Mouse (Mus musculus) cerebellum, adult 2 months (tissue): ENCODE data around the gene Amh. TPM values are rescaled to one million over a fixed set of nuclear protein-coding genes. Genes with fewer than 3 reads are reported as not detected.
"Not testable (repeated sequence)": the region's sequence is repeated elsewhere in the genome, so short reads cannot be mapped to it uniquely, and the experiment has no call there.

ENCODE experiments used
- DNase-seq, 2 experiments: peaks; one replicate each; pipeline ENCODE4 v3.0.0; 2021
- H3K27ac ChIP-seq: fragments of 200-500 bp; 2 replicates; pipeline ENCODE4 v1.5.1; 2012; ENCODE audit warnings: low read length, control low read depth, inconsistent platforms; ENCODE audit not compliant: insufficient read depth
- H3K27me3 ChIP-seq: fragments of 200-500 bp; 2 replicates; pipeline ENCODE4 v1.6.1; 2012; ENCODE audit warnings: inconsistent platforms, mild to moderate bottlenecking, low read length, moderate library complexity; ENCODE audit not compliant: control insufficient read depth, insufficient read depth
- H3K4me1 ChIP-seq: fragments of 200-500 bp; 2 replicates; pipeline ENCODE4 v1.6.1; 2011; ENCODE audit warnings: low read length; ENCODE audit not compliant: control insufficient read depth, insufficient read depth
- H3K4me3 ChIP-seq: fragments of 200-500 bp; replicated peaks from 2 replicates; pipeline ENCODE3; 2011; ENCODE audit warnings: mild to moderate bottlenecking, low read depth, low read length, control low read depth; ENCODE audit not compliant: insufficient read depth
- CTCF ChIP-seq: fragments of 200-500 bp; IDR thresholded peaks from 2 replicates; pipeline ENCODE4 v1.5.1; 2011; ENCODE audit warnings: low read depth, mild to moderate bottlenecking, control low read depth, low read length, moderate library complexity, borderline replicate concordance; ENCODE audit not compliant: insufficient read depth
- POLR2A ChIP-seq: fragments of 200-500 bp; IDR thresholded peaks from 2 replicates; pipeline ENCODE4 v1.6.1; 2011; ENCODE audit warnings: low read length, control low read depth, borderline replicate concordance; ENCODE audit not compliant: insufficient read depth
- WGBS: fragments of 180-500 bp; shearing (Covaris S2); methylation state at CpG from one replicate; pipeline ENCODE4 v1.1.7; 2018; 5-methylcytosine and 5-hydroxymethylcytosine counted together
- polyA plus RNA-seq: library from polyadenylated mRNA; depleted of rRNA; stranded (reverse); fragments of >200 nt; gene quantifications from 2 replicates; pipeline ENCODE4 v1.2.3, GENCODE M21; 2012

The Amh gene
- polyA plus RNA-seq, 1 experiment, result 3.0 TPM

- 13% methylated on average over 18 of the region's 20 CpGs for WGBS
- Histone ChIP-seq H3K4me3 (no peak overlapping the region), H3K4me1 (peaks cover 16% of the 10 kb centered on the region), H3K27me3 (no peaks in the 10 kb centered on the region), H3K27ac (no peak overlapping the region)
- DNase-seq, result no peak
- TF ChIP-seq POLR2A, result no peak
Measured at GRCm38 (mm10) chr10:80810084-80810483, 5.0 kb downstream of the Amh start.

- no peak for TF ChIP-seq CTCF
- no peak for TF ChIP-seq POLR2A
- no peaks in the 10 kb centered on the region for H3K27me3 ChIP-seq
- no peak for DNase-seq
- H3K4me1 ChIP-seq, result peaks cover 7% of the 10 kb centered on the region; the same call in 1 of the 2 replicates
- no peak overlapping the region for H3K27ac ChIP-seq
- WGBS, result 67% methylated on average over 5 of the region's 5 CpGs
- H3K4me3 ChIP-seq, result no peak overlapping the region
Measured at GRCm38 (mm10) chr10:80812391-80813041, 7.5 kb downstream of the Amh start.

GRCm38 (mm10) chr10:80813366-80813765, 8.3 kb downstream of the Amh start, which contains the start of gene Jsrp1:
Jsrp1 (minus strand) TSS chr10:80813498.
- no peak within 1 kb of the TSS for H3K4me3 ChIP-seq
- no peak within 1 kb of the TSS for H3K27ac ChIP-seq
- DNase-seq, result no peak
- TF ChIP-seq CTCF, result no peak
- TF ChIP-seq POLR2A, result no peak
- peaks cover 2% of the 10 kb centered on the region; the same call in 1 of the 2 replicates for H3K4me1 ChIP-seq
- WGBS, result 45% methylated on average over 4 of the region's 4 CpGs
- no peaks in the 10 kb centered on the region for H3K27me3 ChIP-seq

GRCm38 (mm10) chr10:80814800-80815199, 9.8 kb downstream of the Amh start:
- H3K27me3 ChIP-seq, result no peaks in the 10 kb centered on the region
- WGBS, result 34% methylated on average over 7 of the region's 7 CpGs
- no peak for DNase-seq
- no peak overlapping the region for H3K27ac ChIP-seq
- no peak overlapping the region for H3K4me3 ChIP-seq
- TF ChIP-seq CTCF (no peak), POLR2A (no peak)
- H3K4me1 ChIP-seq, result no peaks in the 10 kb centered on the region

GRCm38 (mm10) chr10:80816303-80816702, 11.3 kb downstream of the Amh start:
- not testable (repeated sequence) for H3K4me3 ChIP-seq, DNase-seq, H3K4me1 ChIP-seq, H3K27me3 ChIP-seq, H3K27ac ChIP-seq
- WGBS, result 91% methylated on average over 3 of the region's 3 CpGs

GRCm38 (mm10) chr10:80817164-80817563, 12.1 kb downstream of the Amh start:
- Histone ChIP-seq H3K4me3 (no peak overlapping the region), H3K27me3 (no peaks in the 10 kb centered on the region), H3K27ac (no peak overlapping the region), H3K4me1 (no peaks in the 10 kb centered on the region)
- TF ChIP-seq POLR2A (no peak), CTCF (no peak)
- WGBS, result 84% methylated on average over 2 of the region's 2 CpGs
- DNase-seq, result no peak

- WGBS, result 84% methylated on average over 7 of the region's 7 CpGs
- H3K4me3 ChIP-seq, DNase-seq, H3K4me1 ChIP-seq, H3K27ac ChIP-seq, H3K27me3 ChIP-seq: not testable (repeated sequence)
Measured at GRCm38 (mm10) chr10:80817955-80818354, 12.9 kb downstream of the Amh start.

GRCm38 (mm10) chr10:80818599-80819281, 13.7 kb downstream of the Amh start:
- no peak overlapping the region for H3K4me3 ChIP-seq
- H3K27me3 ChIP-seq, result no peaks in the 10 kb centered on the region
- no peak overlapping the region for H3K27ac ChIP-seq
- H3K4me1 ChIP-seq, result no peaks in the 10 kb centered on the region
- WGBS, result 63% methylated on average over 6 of the region's 6 CpGs
- no peak for TF ChIP-seq POLR2A
- no peak for TF ChIP-seq CTCF
- DNase-seq, result no peak

- Histone ChIP-seq H3K27ac (no peak overlapping the region), H3K27me3 (no peaks in the 10 kb centered on the region), H3K4me3 (no peak overlapping the region), H3K4me1 (no peaks in the 10 kb centered on the region)
- no peak for TF ChIP-seq POLR2A
- TF ChIP-seq CTCF, result no peak
- WGBS, result 66% methylated on average over 3 of the region's 3 CpGs
- DNase-seq, result no peak
Measured at GRCm38 (mm10) chr10:80819406-80819805, 14.4 kb downstream of the Amh start.
